Mouse (Mus musculus) heart, postnatal 0 days (tissue): Measurements from ENCODE around the gene Slc9a3r2.

Experiments used
- CTCF ChIP-seq: IDR thresholded peaks from 2 replicates; pipeline ENCODE4 v1.5.1; 2016; ENCODE audit warnings: antibody characterized with exemption, control low read depth, low read depth
- EP300 ChIP-seq: IDR thresholded peaks from 2 replicates; pipeline ENCODE4 v1.6.1; 2016; ENCODE audit warnings: antibody characterized with exemption, low read depth

GRCm38 (mm10) chr17:24595126-24596072 is 54.7 kb downstream of the Slc9a3r2 start:
- TF ChIP-seq CTCF, result no peak; the same call in 1 of the 2 replicates
- TF ChIP-seq EP300, result no peak
